Mouse (Mus musculus): ENCODE data around the gene Cd177.

DNA sequence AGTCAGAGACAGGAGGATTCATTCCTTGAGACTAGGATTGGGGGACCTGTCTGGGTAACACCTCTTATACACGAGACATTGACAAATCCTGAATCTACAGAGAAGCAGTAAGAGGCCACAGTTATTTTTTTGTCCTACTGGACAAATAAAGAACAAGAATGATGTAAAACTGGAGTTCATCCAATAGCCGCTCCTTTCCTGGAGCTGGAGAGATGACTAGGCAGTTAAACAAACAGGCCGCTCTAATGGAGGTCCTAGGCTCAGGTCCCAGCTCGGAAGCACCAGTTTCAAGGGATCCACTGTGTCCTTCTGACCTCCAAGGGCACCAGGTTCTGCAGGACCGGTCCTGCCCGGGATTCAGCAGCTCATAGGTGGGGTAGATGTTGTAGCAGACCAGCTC lies 44.7 kb upstream of the Cd177 start:
- TF ChIP-seq POLR2A (IDR thresholded peaks at IDR 0.05; ENCODE audit: insufficient read depth, low read depth, low read length): no peak
- no peak for TF ChIP-seq CTCF (IDR thresholded peaks at IDR 0.05; ENCODE audit: insufficient read depth, low read depth, low read length)

Data from olfactory bulb, adult 2 months (tissue).